10 mouse cellular contexts compared by ENCODE assay signal in the genomic region with DNA sequence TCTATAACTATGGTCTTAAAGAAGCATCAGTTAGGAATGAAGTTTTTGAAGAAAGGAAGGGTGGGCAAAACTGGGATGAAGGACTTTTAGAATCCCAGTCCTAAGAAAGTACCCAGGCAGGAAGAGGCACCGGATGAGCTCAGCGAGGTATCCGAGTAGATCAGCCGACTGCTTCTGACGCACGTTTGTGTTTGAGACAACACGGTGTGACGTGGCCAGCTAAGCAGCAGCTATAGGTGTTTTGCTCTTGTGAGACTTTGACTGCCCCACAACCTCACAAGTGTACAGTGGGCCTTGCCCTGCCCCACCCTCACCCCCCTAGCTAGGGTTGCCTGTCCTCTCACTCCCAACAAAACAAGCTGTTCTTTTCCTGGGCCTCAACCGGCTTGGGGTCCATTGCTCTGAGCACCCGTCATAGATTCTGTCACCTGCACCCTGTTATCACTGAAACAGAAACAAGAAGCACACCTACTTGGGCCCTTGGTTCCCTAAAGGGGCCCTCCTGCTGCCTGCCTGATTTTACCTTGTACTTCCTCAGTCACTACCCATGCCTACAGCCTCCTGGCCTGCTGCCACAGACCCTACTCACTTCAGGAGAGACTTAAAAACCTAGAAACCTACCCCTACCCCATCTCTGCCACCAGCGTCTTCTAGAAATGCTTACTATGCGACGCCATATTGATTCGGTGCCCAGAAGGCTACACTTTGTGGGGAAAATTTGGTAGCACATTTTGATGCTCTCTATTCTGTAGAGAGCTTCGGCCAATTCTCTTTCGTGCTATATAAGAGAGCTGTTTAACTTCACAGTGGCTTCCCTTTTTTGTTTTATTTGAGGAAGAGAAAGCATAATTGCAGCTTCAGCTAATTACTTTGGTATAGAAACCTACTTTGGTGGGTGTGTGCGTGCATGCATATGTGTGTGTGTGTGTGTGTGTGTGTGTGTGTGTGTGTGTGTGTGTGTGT. TPM values are rescaled to one million over a fixed set of nuclear protein-coding genes. Genes with fewer than 3 reads are reported as not detected.
DNase-seq lines count a peak whose midpoint lies in the region; ATAC-seq and TF ChIP-seq lines count a peak whose summit lies in the region.
"Had no signal": no experiment of that assay in that cellular context is flagged by ENCODE, and none has a peak within 500 bp of the region (broad histone marks: within the 10 kb centered on the region; RNA-seq: fewer than 3 reads in every experiment).

No protein-coding gene starts in this region.

- 85% methylated on average over 17 of the region's 17 CpGs for WGBS in heart, embryonic 11.5 days (ENCODE audit: insufficient replicate concordance)
- 63% methylated on average over 17 of the region's 17 CpGs for WGBS in liver, embryonic 16.5 days (ENCODE audit: insufficient replicate concordance)
- 72% methylated on average over 17 of the region's 17 CpGs for WGBS in thymus, adult 2 months

- no peak for DNase-seq in heart, adult 8-10 months (ENCODE audit: low spot score)
- DNase-seq in testis, postnatal 10 days (ENCODE audit: low spot score): no peak
- no peak for DNase-seq in thymus, adult 2 months
- DNase-seq in cerebellum, adult 11-12 months: no peak

- no peak for TF ChIP-seq POLR2A in testis, adult 2 months (IDR thresholded peaks at IDR 0.05; ENCODE audit: control insufficient read depth, low read depth, low read length)
- TF ChIP-seq POLR2A in thymus, adult 2 months (IDR thresholded peaks at IDR 0.05; ENCODE audit: control insufficient read depth, extremely low read depth, insufficient read depth, low read length, poor library complexity): no peak

- H3K4me2 ChIP-seq in heart, embryonic 11.5 days: no peak overlapping the region
- no peak overlapping the region for H3K4me2 ChIP-seq in liver, embryonic 16.5 days (ENCODE audit: low read depth, low read length)
- H3K4me2 ChIP-seq: liver, embryonic 15.5 days had no signal

- TF ChIP-seq CTCF in testis, adult 2 months (IDR thresholded peaks at IDR 0.05; ENCODE audit: control insufficient read depth, insufficient read depth, insufficient replicate concordance, low read depth, low read length): no peak
- TF ChIP-seq CTCF in thymus, adult 2 months (IDR thresholded peaks at IDR 0.05; ENCODE audit: borderline replicate concordance, control insufficient read depth, extremely low read depth, insufficient read depth, low read length, poor library complexity): no peak

- H3K4me1 ChIP-seq in heart, embryonic 11.5 days (ENCODE audit: control insufficient read depth, insufficient read depth, low read length): peaks cover 26% of the 10 kb centered on the region
- H3K4me1 ChIP-seq in testis, adult 2 months (ENCODE audit: control insufficient read depth, insufficient read depth, low read length): peaks cover 19% of the 10 kb centered on the region
- peaks cover 21% of the 10 kb centered on the region for H3K4me1 ChIP-seq in liver, embryonic 16.5 days (ENCODE audit: control insufficient read depth, low read depth, low read length)
- H3K4me1 ChIP-seq in thymus, adult 2 months (replicated peaks; ENCODE audit: control insufficient read depth, insufficient read depth, low read length): no peaks in the 10 kb centered on the region

- H3K9me3 ChIP-seq in heart, embryonic 11.5 days (replicated peaks; ENCODE audit: control insufficient read depth, low read length): no peaks in the 10 kb centered on the region
- no peaks in the 10 kb centered on the region for H3K9me3 ChIP-seq in liver, embryonic 16.5 days (replicated peaks; ENCODE audit: control insufficient read depth, low read length)
- H3K9me3 ChIP-seq: liver, embryonic 15.5 days had no signal

- ATAC-seq in heart, embryonic 11.5 days (replicated peaks; ENCODE audit: insufficient number of reproducible peaks, low FRiP score, low TSS enrichment): no peak
- no peak for ATAC-seq in liver, embryonic 16.5 days (ENCODE audit: low read depth)
- ATAC-seq in inflammation-experienced regulatory T-cells, adult 6 months: no peak

- no peak overlapping the region for H3K9ac ChIP-seq in heart, embryonic 11.5 days (ENCODE audit: low read depth, low read length)
- no peak overlapping the region for H3K9ac ChIP-seq in liver, embryonic 16.5 days (ENCODE audit: low read depth, low read length)
- H3K9ac ChIP-seq: liver, embryonic 15.5 days had no signal

- H3K36me3 ChIP-seq in heart, embryonic 11.5 days (ENCODE audit: control insufficient read depth, insufficient read depth, low read length): peaks cover 10% of the 10 kb centered on the region; the same call in 1 of the 2 replicates
- H3K36me3 ChIP-seq in testis, adult 2 months (ENCODE audit: control insufficient read depth, insufficient read depth, low read length): no peaks in the 10 kb centered on the region
- no peaks in the 10 kb centered on the region; the same call in 1 of the 2 replicates for H3K36me3 ChIP-seq in liver, embryonic 16.5 days (ENCODE audit: control insufficient read depth, insufficient read depth)
- H3K36me3 ChIP-seq in thymus, adult 2 months (ENCODE audit: control insufficient read depth, insufficient read depth, low read length): no peaks in the 10 kb centered on the region

- H3K27me3 ChIP-seq in heart, embryonic 11.5 days (ENCODE audit: control insufficient read depth, insufficient read depth, low read length): no peaks in the 10 kb centered on the region
- no peaks in the 10 kb centered on the region for H3K27me3 ChIP-seq in testis, adult 2 months (ENCODE audit: control insufficient read depth, insufficient read depth, low read length)
- no peaks in the 10 kb centered on the region for H3K27me3 ChIP-seq in liver, embryonic 16.5 days (ENCODE audit: control insufficient read depth, insufficient read depth, low read depth, low read length)
- no peaks in the 10 kb centered on the region for H3K27me3 ChIP-seq in thymus, adult 2 months (ENCODE audit: control insufficient read depth, insufficient read depth, low read length)
- H3K27me3 ChIP-seq: liver, embryonic 15.5 days had no signal

- H3K27ac ChIP-seq in heart, embryonic 11.5 days (ENCODE audit: low read depth, low read length): peak overlapping the region; percentile 25
- peak overlapping the region; percentile 38 for H3K27ac ChIP-seq in testis, adult 2 months (ENCODE audit: control insufficient read depth, insufficient read depth, low read depth, low read length)
- peak overlapping the region; percentile 56 for H3K27ac ChIP-seq in liver, embryonic 16.5 days (ENCODE audit: low read length)
- no peak overlapping the region for H3K27ac ChIP-seq in thymus, adult 2 months (ENCODE audit: control insufficient read depth, insufficient read depth, low read length)

- H3K4me3 ChIP-seq in heart, embryonic 11.5 days (ENCODE audit: low read depth, low read length): no peak overlapping the region
- no peak overlapping the region for H3K4me3 ChIP-seq in testis, adult 2 months (ENCODE audit: control insufficient read depth, low read depth, low read length)
- H3K4me3 ChIP-seq in liver, embryonic 16.5 days (ENCODE audit: low read depth, low read length): no peak overlapping the region
- H3K4me3 ChIP-seq in thymus, adult 2 months (ENCODE audit: control insufficient read depth, insufficient read depth, low read length): no peak overlapping the region
- H3K4me3 ChIP-seq: liver, embryonic 15.5 days; myocyte had no signal

RNA-seq across cellular contexts. Expression of gene A930033H14Rik, which starts 39.5 kb away (rescaled TPM):
- 1.8 and 2.4 TPM in 2 replicates for polyA plus RNA-seq in heart, embryonic 11.5 days (2014; fragmentation: Nextera tagmentation; extraction: Ambion mirVana)
- 1 to 10 TPM in 2 of 4 experiments, under 1 TPM in 2; 0.75 to 1.7 (median 1.1) TPM for total RNA-seq in heart, adult 8-10 months (2022)
- 1.4 and 1.5 TPM in 2 replicates for polyA plus RNA-seq in testis, adult 2 months (2012; rRNA removed)
- 0.44 and 0.47 TPM in 2 replicates for polyA plus RNA-seq in liver, embryonic 16.5 days (2015; fragmentation: Nextera tagmentation; extraction: Ambion mirVana)
- polyA plus RNA-seq in thymus, adult 2 months (2012; rRNA removed): 0.28 and 0.34 TPM in 2 replicates
- not detected for polyA plus RNA-seq in inflammation-experienced regulatory T-cells, adult 6 months (2017; shearing (Covaris generic))
